Mouse (Mus musculus) midbrain, postnatal 0 days (tissue): Measurements from ENCODE around the gene A630095N17Rik. TPM values are rescaled to one million over a fixed set of nuclear protein-coding genes. Genes with fewer than 3 reads are reported as not detected.
A peak's percentile ranks its signal among the peaks of the same experiment; 100 is the strongest.

ENCODE experiments used
- ATAC-seq: fragments of 200-750 bp; cut with Nextera tagmentation; 2 replicates; pipeline ENCODE4 v1.8.0; 2017; ENCODE audit warnings: moderate number of reproducible peaks, mild to moderate bottlenecking, moderate TSS enrichment, moderate library complexity; ENCODE audit not compliant: low FRiP score
- DNase-seq: peaks from one replicate; pipeline ENCODE4 v3.0.0-alpha.2; 2015; ENCODE audit warnings: low spot score
- H3K27ac ChIP-seq: fragments of 300-500 bp; sonication (generic); 2 replicates; pipeline ENCODE4 v1.5.1; 2014; ENCODE audit warnings: low read depth, mild to moderate bottlenecking, low read length, mixed read lengths
- H3K27me3 ChIP-seq: fragments of 300-500 bp; sonication (generic); 2 replicates; pipeline ENCODE4 v1.6.1; 2014; ENCODE audit warnings: low read length, control low read depth, mixed read lengths; ENCODE audit not compliant: insufficient read depth
- H3K36me3 ChIP-seq: fragments of 300-500 bp; sonication (generic); 2 replicates; pipeline ENCODE4 v1.6.1; 2014; ENCODE audit warnings: low read length, control low read depth, mixed read lengths; ENCODE audit not compliant: insufficient read depth
- H3K4me1 ChIP-seq: fragments of 300-500 bp; sonication (generic); 2 replicates; pipeline ENCODE4 v1.6.1; 2014; ENCODE audit warnings: mild to moderate bottlenecking, control low read depth, antibody characterized with exemption, low read length, mixed read lengths; ENCODE audit not compliant: insufficient read depth
- H3K4me2 ChIP-seq: fragments of 300-500 bp; sonication (generic); 2 replicates; pipeline ENCODE4 v1.6.1; 2014; ENCODE audit warnings: low read depth, mild to moderate bottlenecking, low read length, mixed read lengths; ENCODE audit not compliant: poor library complexity, severe bottlenecking
- H3K4me3 ChIP-seq: fragments of 300-500 bp; sonication (generic); 2 replicates; pipeline ENCODE4 v1.5.1; 2014; ENCODE audit warnings: low read depth, mild to moderate bottlenecking, low read length, moderate library complexity
- H3K9ac ChIP-seq: fragments of 300-500 bp; sonication (generic); replicated peaks from 2 replicates; pipeline ENCODE4 v1.6.1; 2014; ENCODE audit warnings: mild to moderate bottlenecking, low read length, moderate library complexity, mixed read lengths; ENCODE audit not compliant: poor library complexity, severe bottlenecking
- H3K9me3 ChIP-seq: fragments of 300-500 bp; sonication (generic); 2 replicates; pipeline ENCODE4 v1.6.1; 2016; ENCODE audit warnings: low read length, control low read depth
- CTCF ChIP-seq: IDR thresholded peaks from 2 replicates; pipeline ENCODE4 v1.5.1; 2016; ENCODE audit warnings: antibody characterized with exemption, mild to moderate bottlenecking
- WGBS: fragments of 180-500 bp; shearing (Covaris S2); extraction: QIAGEN DNeasy Blood & Tissue Kit; methylation state at CpG from one replicate; pipeline ENCODE4 v1.1.7; 2014; 5-methylcytosine and 5-hydroxymethylcytosine counted together
- polyA plus RNA-seq: library from polyadenylated mRNA; unstranded; fragments of >200 nt; fragmentation: Nextera tagmentation; extraction: Ambion mirVana; gene quantifications from 2 replicates; pipeline ENCODE4 v1.2.1, GENCODE M21; 2015
- total RNA-seq: library from RNA; depleted of rRNA; stranded (reverse); fragments of >200 nt; gene quantifications from 2 replicates; pipeline ENCODE4 v1.2.3, GENCODE M21; 2014

A630095N17Rik gene
- total and polyA plus RNA-seq, 2 experiments from 2014 or later: not detected

DNA sequence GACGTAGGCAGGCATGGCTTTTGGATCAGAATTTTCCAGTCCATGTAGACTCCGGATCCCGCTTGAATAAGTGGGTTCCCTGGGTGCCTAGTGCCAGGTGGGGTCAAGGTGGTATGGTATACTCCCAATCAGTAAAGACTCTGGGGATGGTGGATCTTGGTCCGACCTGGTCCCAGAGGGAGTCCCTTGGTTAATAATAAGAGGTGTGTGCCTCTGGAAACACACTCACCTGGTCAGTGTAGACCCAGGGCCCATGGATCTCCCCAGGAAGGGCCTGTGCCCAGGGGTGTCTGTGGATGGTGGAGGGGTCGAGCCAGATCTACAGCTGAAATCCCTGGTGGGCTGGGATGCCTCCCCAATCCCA lies 40.7 kb downstream of the A630095N17Rik start:
- Histone ChIP-seq H3K27me3 (no peaks in the 10 kb centered on the region), H3K36me3 (peaks cover 24% of the 10 kb centered on the region), H3K4me1 (peaks cover 6% of the 10 kb centered on the region; the same call in 1 of the 2 replicates), H3K4me3 (peak overlapping the region; percentile 75), H3K9ac (peak overlapping the region; percentile 93), H3K4me2 (peak overlapping the region; percentile 84), H3K27ac (peak overlapping the region; percentile 97), H3K9me3 (no peaks in the 10 kb centered on the region)
- WGBS: 35% methylated on average over 5 of the region's 5 CpGs
- ATAC-seq: no peak
- DNase-seq: no peak
- TF ChIP-seq CTCF: no peak

DNA sequence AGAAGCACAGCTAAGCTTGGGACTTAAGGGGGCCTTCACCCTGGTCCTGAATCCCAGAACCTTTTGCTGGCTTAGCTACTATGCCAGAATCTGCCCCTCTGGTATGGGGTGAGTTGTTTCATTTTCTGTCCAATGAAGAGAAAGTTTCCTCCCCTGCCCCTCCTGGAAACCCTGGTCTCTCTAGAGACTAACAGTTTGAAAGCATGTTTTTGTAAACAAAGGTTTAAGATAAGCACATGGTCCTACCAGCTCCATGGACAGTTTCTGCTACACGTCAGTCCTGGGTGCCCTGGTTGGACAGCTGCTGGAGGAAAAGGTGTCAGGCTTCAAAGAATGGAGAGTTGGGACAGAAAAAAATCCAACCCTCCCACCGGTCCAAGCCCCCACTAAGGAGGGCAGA lies 41.3 kb downstream of the A630095N17Rik start:
- WGBS: 70% methylated on average over 2 of the region's 2 CpGs
- Histone ChIP-seq H3K4me3 (peak overlapping the region; percentile 75), H3K27me3 (no peaks in the 10 kb centered on the region), H3K9ac (no peak overlapping the region), H3K4me1 (peaks cover 6% of the 10 kb centered on the region; the same call in 1 of the 2 replicates), H3K27ac (no peak overlapping the region), H3K36me3 (peaks cover 28% of the 10 kb centered on the region), H3K9me3 (no peaks in the 10 kb centered on the region), H3K4me2 (peak overlapping the region; percentile 84; the same call in 1 of the 2 replicates)
- ATAC-seq (no peak), DNase-seq (no peak)
- no peak for TF ChIP-seq CTCF

DNA sequence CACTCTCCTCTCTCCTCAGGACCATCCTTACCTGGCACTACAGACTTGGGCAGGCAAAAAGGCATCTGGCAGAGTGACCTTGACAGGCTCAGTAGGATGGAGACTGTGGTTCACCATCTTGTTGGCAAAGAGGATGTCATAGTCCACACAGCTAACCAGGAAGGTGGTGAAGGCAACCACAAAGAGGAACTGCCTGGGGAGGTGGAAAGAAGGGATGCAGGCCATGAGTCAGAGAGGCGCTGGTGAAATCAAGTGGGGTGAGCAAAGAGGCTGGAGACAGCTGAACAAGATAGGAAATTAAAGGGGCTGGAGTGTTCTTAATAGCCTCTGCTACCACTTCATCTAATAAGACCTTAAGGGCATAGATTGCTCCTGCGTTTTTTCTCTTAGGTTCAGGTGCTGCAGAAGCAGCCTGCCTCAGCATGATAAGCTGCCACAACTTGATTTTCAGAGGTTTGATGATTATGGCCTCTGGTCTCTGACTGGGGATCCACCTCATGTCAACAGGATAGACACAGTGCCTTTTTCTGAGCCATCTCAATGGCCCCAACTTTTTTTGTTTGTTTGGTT lies 43.9 kb downstream of the A630095N17Rik start:
- H3K4me1 ChIP-seq: peaks cover 6% of the 10 kb centered on the region; the same call in 1 of the 2 replicates
- no peak overlapping the region for H3K27ac ChIP-seq
- no peak for ATAC-seq
- H3K36me3 ChIP-seq: peaks cover 52% of the 10 kb centered on the region
- no peak for TF ChIP-seq CTCF
- DNase-seq: no peak
- no peaks in the 10 kb centered on the region for H3K9me3 ChIP-seq
- H3K4me2 ChIP-seq: no peak overlapping the region
- WGBS: 91% methylated on average over 2 of the region's 2 CpGs
- H3K4me3 ChIP-seq: no peak overlapping the region
- no peaks in the 10 kb centered on the region for H3K27me3 ChIP-seq
- H3K9ac ChIP-seq: no peak overlapping the region

DNA sequence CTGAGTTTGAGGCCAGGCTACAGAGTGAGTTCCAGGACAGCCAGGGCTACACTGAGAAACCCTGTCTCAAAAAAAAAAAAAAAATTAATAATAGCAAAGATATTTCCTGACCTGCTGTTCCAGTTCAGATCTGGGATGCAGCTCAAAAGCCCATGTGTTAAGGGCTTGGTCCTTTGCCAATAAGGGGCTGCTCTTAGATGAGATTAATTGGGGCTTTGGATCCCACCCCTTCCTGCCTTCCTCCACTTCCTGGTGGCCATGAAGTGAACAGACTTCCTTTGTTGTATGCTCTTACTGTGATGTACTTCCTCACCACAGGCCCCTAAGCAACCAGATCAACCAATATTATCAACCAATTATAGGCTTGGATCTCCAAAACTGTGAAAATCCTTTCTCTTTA lies 44.8 kb downstream of the A630095N17Rik start:
- Histone ChIP-seq H3K4me2 (no peak overlapping the region), H3K27ac (no peak overlapping the region), H3K36me3 (peaks cover 60% of the 10 kb centered on the region), H3K4me1 (peaks cover 6% of the 10 kb centered on the region; the same call in 1 of the 2 replicates), H3K9ac (no peak overlapping the region), H3K9me3 (no peaks in the 10 kb centered on the region), H3K4me3 (no peak overlapping the region), H3K27me3 (no peaks in the 10 kb centered on the region)
- no peak for TF ChIP-seq CTCF
- no peak for ATAC-seq
- no peak for DNase-seq

DNA sequence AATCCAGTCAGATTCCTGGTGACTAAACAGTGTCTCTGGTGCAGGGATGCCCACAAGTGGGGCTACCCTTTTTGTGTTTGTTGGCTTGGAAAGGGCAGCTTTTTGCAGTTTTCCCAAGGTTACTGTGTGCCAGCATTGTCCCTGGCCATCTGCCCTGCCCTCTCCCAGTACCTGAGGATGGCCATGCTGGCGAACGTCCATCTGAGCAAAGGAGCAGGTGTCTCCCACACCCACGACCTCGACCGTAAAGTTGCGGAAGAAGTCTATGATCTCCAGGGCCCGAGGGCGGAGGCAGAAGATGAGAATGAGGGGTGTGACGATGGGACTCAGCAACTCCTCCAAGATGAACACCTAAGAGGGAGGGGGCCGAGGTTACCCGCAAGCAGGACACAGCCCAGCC lies 46.4 kb downstream of the A630095N17Rik start:
- no peak overlapping the region for H3K27ac ChIP-seq
- no peak overlapping the region for H3K4me2 ChIP-seq
- peaks cover 69% of the 10 kb centered on the region for H3K36me3 ChIP-seq
- no peak overlapping the region for H3K4me3 ChIP-seq
- H3K27me3 ChIP-seq: no peaks in the 10 kb centered on the region
- no peaks in the 10 kb centered on the region for H3K4me1 ChIP-seq
- ATAC-seq (no peak), DNase-seq (no peak)
- 95% methylated on average over 11 of the region's 11 CpGs for WGBS
- H3K9me3 ChIP-seq: no peaks in the 10 kb centered on the region
- no peak for TF ChIP-seq CTCF
- no peak overlapping the region for H3K9ac ChIP-seq

DNA sequence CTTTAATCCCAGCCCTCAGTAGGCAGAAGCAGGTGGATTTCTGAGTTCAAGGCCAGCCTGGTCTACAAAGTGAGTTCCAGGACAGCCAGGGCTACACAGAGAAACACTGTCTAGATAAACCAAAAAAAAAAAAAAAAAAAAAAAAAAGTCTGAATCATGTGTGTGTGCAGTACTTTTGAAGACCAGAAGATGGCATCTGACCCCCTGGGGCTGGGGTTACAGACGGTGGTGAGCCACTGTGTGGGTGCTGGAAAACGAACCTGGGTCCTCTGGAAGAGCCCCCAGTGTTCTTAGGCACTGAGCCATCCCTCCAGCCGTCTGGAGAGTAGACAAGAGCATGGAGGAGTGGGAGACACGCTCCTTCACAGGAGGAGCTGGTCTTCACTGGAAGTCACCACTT lies 49.7 kb downstream of the A630095N17Rik start:
- ATAC-seq (no peak), DNase-seq (no peak)
- Histone ChIP-seq H3K27ac (no peak overlapping the region), H3K36me3 (peaks cover 65% of the 10 kb centered on the region), H3K4me1 (no peaks in the 10 kb centered on the region), H3K9ac (no peak overlapping the region), H3K27me3 (no peaks in the 10 kb centered on the region), H3K4me3 (no peak overlapping the region), H3K4me2 (no peak overlapping the region), H3K9me3 (no peaks in the 10 kb centered on the region)
- peak; percentile 45 for TF ChIP-seq CTCF
- WGBS: 75% methylated on average over 4 of the region's 4 CpGs
